Mouse (Mus musculus) C2C12 (cell line): ENCODE data around the gene Tial1.

Experiments
- CTCF ChIP-seq: IDR thresholded peaks from one replicate; pipeline ENCODE4 v1.5.1; 2011; ENCODE audit not compliant: control insufficient read depth, insufficient read depth, insufficient read length
- MYOG ChIP-seq: IDR thresholded peaks from one replicate; pipeline ENCODE4 v1.6.1; 2011; ENCODE audit not compliant: control insufficient read depth, insufficient read length; ENCODE audit errors: extremely low read depth

- TF ChIP-seq CTCF: no peak
- TF ChIP-seq MYOG: no peak
Measured at GRCm38 (mm10) chr7:128452731-128453130, 8.8 kb downstream of the Tial1 start.
